Mouse (Mus musculus) bone marrow macrophage, adult 2 months (primary cell): Measurements from ENCODE around the gene Notch2.
"Not testable (repeated sequence)": the region's sequence is repeated elsewhere in the genome, so short reads cannot be mapped to it uniquely, and the experiment has no call there.

Experiments used
- CTCF ChIP-seq: IDR thresholded peaks from 2 replicates; pipeline ENCODE4 v1.5.1; 2012; ENCODE audit warnings: low read depth, mild to moderate bottlenecking, low read length, moderate library complexity
- POLR2A ChIP-seq: IDR thresholded peaks from 2 replicates; pipeline ENCODE4 v1.6.1; 2012; ENCODE audit warnings: mild to moderate bottlenecking, low read depth, low read length, borderline replicate concordance

DNA sequence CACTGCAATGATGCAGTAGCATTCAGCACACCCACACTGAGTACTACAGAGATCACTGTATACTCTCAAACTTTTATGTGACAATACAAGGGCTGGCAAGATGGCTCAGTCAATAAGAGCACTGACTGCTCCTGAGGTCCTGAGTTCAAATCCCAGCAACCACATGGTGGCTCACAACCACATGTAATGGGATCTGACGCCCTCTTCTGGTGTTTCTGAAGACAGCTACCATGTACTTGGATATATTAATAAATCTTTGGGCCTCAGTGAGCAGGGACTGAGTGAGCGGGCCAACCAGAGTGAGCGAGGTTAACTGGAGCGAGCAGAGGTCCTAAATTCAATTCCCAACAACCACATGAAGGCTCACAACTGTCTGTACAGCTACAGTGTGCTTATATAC, 118.8 kb downstream of the Notch2 start:
- TF ChIP-seq POLR2A, CTCF: not testable (repeated sequence)
